Mouse (Mus musculus): ENCODE data around the gene Egr2.

GRCm38 (mm10) chr10:67526435-67526834 is 8.8 kb upstream of the Egr2 start:
- TF ChIP-seq SMC3 (IDR thresholded peaks at IDR 0.05; ENCODE audit: low read depth, low read length), result no peak
- no peak for TF ChIP-seq CTCF (conservative IDR thresholded peaks at IDR 0.05 in 1 of 2, IDR thresholded peaks at IDR 0.05 in 1 of 2; ENCODE audit: low read depth in 2 of 2, low read length in 2 of 2)
- no peak for TF ChIP-seq POLR2A (IDR thresholded peaks at IDR 0.05; ENCODE audit: low read depth, low read length)
- TF ChIP-seq MYC (IDR thresholded peaks at IDR 0.05; ENCODE audit: low read depth, low read length), result no peak
- no peak for TF ChIP-seq MAFK (IDR thresholded peaks at IDR 0.05; ENCODE audit: insufficient replicate concordance, low read length)
